Mouse (Mus musculus): ENCODE measurements around the gene Gm6217.
"Not testable (repeated sequence)": the region's sequence is repeated elsewhere in the genome, so short reads cannot be mapped to it uniquely, and the experiment has no call there.

Gm6217 gene

DNA sequence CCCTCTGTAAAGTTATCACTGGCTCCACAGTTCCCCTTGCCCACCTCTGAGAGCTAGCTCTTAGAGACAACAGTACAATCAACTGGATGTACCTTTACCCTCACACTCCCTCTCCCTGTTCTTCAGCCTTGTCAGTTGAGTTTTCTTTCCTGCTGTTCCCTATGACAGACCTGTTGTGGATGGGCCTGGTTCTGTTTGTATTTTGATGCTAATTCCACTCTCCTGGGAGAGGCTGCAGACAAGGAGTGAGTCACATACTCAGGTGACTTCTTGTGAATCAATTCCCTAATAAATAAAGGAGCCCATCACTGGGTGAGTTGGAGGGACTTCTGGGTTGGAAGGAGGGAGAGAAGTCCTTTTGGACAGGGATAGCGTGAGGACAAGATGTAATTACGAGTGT is 17.4 kb upstream of the Gm6217 start:
- TF ChIP-seq CTCF (conservative IDR thresholded peaks at IDR 0.05; ENCODE audit: low read length) = no peak
- H3K36me3 ChIP-seq (ENCODE audit: insufficient read depth, low read length) = no peaks in the 10 kb centered on the region
- H3K27me3 ChIP-seq (ENCODE audit: insufficient read depth, low read length) = no peaks in the 10 kb centered on the region
- no peak overlapping the region for H3K4me3 ChIP-seq (replicated peaks; ENCODE audit: low read length)
- H3K9me3 ChIP-seq (ENCODE audit: low read length) = no peaks in the 10 kb centered on the region
- H3K4me1 ChIP-seq (replicated peaks; ENCODE audit: low read depth, low read length) = peaks cover 17% of the 10 kb centered on the region

DNA sequence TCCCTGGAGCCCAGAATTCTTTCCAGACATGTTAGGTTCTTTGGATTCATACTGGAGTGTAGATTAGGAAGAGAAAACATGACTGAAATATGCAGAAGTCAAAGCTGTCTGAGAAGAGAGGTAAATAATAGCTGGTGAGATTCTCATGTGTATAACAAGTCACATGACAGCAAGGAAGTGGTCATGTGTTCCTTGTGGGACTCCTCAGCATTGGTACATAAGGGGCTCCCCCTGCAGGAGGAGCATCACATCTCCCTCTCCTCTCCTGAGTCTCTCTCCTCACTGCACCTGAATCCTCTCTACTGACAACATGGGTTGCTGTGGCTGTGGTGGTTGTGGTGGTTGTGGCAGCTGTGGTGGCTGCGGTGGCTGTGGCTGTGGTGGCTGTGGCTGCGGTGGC is 14.8 kb upstream of the Gm6217 start:
- H3K4me3 ChIP-seq (replicated peaks; ENCODE audit: low read length); H3K36me3 ChIP-seq (ENCODE audit: insufficient read depth, low read length); H3K27me3 ChIP-seq (ENCODE audit: insufficient read depth, low read length): not testable (repeated sequence)
- H3K9me3 ChIP-seq (ENCODE audit: low read length) = peaks cover 13% of the 10 kb centered on the region
- H3K4me1 ChIP-seq (replicated peaks; ENCODE audit: low read depth, low read length) = peaks cover 17% of the 10 kb centered on the region

DNA sequence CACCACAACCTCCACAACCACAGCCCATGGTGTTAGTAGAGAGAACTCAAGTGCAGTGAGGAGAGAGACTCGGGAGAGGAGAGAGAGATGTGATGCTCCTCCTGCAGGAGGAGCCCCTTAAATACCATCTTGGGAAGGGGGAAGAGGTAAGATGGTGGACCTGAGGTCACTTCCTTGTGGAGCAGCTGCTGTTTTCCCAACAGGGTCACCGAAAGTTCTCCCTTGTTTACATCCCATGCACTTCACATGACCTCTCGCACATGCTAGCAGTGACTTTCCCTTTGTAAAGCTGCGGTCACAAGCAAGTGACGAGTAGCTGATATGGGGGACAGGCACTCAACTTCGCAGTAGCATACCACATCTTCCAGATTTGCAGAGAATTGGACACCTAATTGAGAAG is 12.1 kb upstream of the Gm6217 start, which contains the start of gene A030003K21Rik:
Gene A030003K21Rik (minus strand): TSS at position 94 of the 400 bp plus-strand sequence.
- not testable (repeated sequence) for H3K36me3 ChIP-seq (ENCODE audit: insufficient read depth, low read length); H3K27me3 ChIP-seq (ENCODE audit: insufficient read depth, low read length)

DNA sequence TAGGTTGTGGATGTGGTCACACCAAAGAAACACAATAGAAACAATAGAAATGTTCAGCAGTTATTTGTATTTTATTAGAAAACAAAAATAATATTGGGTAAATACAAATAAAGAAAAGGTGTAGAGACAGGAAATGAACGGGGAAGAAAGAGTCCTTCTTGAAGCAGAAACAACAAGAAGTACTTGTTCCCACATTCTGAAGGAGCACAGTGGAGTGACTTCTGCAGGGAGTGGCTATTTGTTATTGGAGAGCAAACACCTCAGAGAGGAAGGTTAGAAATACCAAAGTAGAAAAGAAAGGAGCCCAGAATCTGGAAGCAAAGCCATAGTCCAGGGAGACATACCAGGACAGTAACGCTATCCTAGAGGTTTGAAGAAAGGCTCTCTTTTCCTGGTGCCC is 11.3 kb upstream of the Gm6217 start:
- not testable (repeated sequence) for H3K36me3 ChIP-seq (ENCODE audit: insufficient read depth, low read length); H3K4me1 ChIP-seq (replicated peaks; ENCODE audit: low read depth, low read length); H3K27me3 ChIP-seq (ENCODE audit: insufficient read depth, low read length); H3K4me3 ChIP-seq (replicated peaks; ENCODE audit: low read length)
- peaks cover 48% of the 10 kb centered on the region for H3K9me3 ChIP-seq (ENCODE audit: low read length)

More for the DNA sequence above, 12.1 kb upstream of the Gm6217 start, which contains the start of gene A030003K21Rik:
- H3K4me3 ChIP-seq (replicated peaks; ENCODE audit: low read length); H3K4me1 ChIP-seq (replicated peaks; ENCODE audit: low read depth, low read length): not testable (repeated sequence)
- H3K9me3 ChIP-seq (ENCODE audit: low read length) = peaks cover 41% of the 10 kb centered on the region

DNA sequence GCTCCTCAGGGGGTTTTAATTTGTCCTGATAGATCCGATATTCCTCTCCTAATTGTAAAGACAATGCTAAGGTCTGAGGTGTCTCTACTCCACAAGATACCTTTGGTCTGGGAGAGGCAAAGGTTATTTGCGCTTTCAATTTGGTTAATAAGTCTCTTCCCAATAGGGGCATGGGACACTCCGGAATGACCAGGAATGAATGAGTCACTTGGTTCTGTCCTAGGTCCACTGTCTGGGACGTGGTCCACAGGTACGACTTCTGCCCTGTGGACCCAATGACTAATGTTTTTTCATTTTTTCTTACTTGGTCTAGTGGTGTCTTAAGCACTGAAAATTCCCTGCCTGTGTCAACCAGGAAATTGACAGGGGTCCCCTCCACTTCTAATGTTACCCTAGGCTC is 7.5 kb upstream of the Gm6217 start:
- Histone ChIP-seq H3K36me3 (ENCODE audit: insufficient read depth, low read length) (no peaks in the 10 kb centered on the region), H3K4me1 (replicated peaks; ENCODE audit: low read depth, low read length) (no peaks in the 10 kb centered on the region), H3K4me3 (replicated peaks; ENCODE audit: low read length) (no peak overlapping the region), H3K9me3 (ENCODE audit: low read length) (peaks cover 86% of the 10 kb centered on the region), H3K27me3 (ENCODE audit: insufficient read depth, low read length) (no peaks in the 10 kb centered on the region)
- TF ChIP-seq NANOG (IDR thresholded peaks at IDR 0.05; ENCODE audit: borderline replicate concordance, low read length) (no peak), CTCF (conservative IDR thresholded peaks at IDR 0.05; ENCODE audit: low read length) (no peak)

DNA sequence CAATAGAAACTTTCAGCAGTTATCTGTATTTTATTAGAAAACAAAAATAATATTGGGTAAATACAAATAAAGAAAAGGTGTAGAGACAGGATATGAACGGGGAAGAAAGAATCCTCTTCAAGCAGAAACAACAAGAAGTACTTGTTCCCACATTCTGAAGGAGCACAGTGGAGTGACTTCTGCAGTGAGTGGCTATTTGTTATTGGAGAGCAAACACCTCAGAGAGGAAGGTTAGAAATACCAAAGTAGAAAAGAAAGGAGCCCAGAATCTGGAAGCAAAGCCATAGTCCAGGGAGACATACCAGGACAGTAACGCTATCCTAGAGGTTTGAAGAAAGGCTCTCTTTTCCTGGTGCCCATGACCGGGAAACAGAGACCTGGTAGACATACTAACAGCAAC is 641 bp downstream of the Gm6217 start:
- H3K9me3 ChIP-seq (ENCODE audit: low read length) = peaks cover 34% of the 10 kb centered on the region
- H3K4me3 ChIP-seq (replicated peaks; ENCODE audit: low read length); H3K4me1 ChIP-seq (replicated peaks; ENCODE audit: low read depth, low read length); H3K27me3 ChIP-seq (ENCODE audit: insufficient read depth, low read length); H3K36me3 ChIP-seq (ENCODE audit: insufficient read depth, low read length): not testable (repeated sequence)

DNA sequence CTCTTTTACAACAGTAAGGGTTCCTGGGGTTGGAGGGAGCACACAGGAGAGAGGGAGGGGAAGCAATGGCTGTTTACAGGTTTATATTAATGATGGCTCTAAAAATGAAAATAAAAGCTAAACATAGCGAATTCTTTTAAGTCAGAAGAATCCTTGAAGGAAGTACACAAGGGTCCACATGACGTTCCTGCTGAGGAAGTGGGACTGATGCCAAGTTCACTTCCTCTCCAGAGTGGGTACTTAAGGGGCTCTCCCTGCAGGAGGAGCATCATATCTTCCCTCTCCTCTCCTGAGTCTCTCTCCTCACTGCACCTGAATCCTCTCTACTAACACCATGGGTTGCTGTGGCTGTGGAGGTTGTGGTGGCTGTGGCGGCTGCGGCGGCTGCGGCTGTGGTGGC is 6.5 kb downstream of the Gm6217 start, which contains the start of gene A030014E15Rik:
Gene A030014E15Rik (plus strand): TSS at position 268 of the 400 bp plus-strand sequence.
- Histone ChIP-seq H3K4me1 (replicated peaks; ENCODE audit: low read depth, low read length) (no peaks in the 10 kb centered on the region), H3K4me3 (replicated peaks; ENCODE audit: low read length) (peak within 1 kb of the TSS; percentile 41), H3K36me3 (ENCODE audit: insufficient read depth, low read length) (no peaks in the 10 kb centered on the region), H3K27me3 (ENCODE audit: insufficient read depth, low read length) (no peaks in the 10 kb centered on the region), H3K9me3 (ENCODE audit: low read length) (no peaks in the 10 kb centered on the region)
- TF ChIP-seq CTCF (conservative IDR thresholded peaks at IDR 0.05; ENCODE audit: low read length) (no peak), NANOG (IDR thresholded peaks at IDR 0.05; ENCODE audit: borderline replicate concordance, low read length) (no peak), POU5F1 (IDR thresholded peaks at IDR 0.05; ENCODE audit: borderline replicate concordance, low read length) (no peak)

DNA sequence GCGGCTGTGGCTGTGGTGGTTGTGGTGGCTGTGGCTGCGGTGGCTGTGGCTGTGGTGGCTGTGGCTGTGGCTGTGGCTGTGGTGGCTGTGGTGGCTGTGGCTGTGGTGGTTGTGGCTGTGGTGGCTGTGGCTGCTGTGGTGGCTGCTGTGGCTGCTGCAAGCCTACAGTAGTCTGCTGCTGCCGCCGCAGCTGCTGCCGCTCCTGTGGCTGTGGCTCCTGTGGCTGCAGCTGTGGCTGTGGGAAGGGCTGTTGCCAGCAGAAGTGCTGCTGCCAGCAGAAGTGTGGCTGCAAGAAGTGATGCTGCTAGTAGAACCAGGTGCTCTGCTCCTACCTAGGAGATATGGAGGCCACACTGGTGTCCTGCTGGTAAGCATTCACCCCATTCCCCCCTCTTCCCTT is 17.8 kb downstream of the Gm6217 start:
- not testable (repeated sequence) for H3K4me3 ChIP-seq (replicated peaks; ENCODE audit: low read length); H3K9me3 ChIP-seq (ENCODE audit: low read length); H3K36me3 ChIP-seq (ENCODE audit: insufficient read depth, low read length); H3K4me1 ChIP-seq (replicated peaks; ENCODE audit: low read depth, low read length); H3K27me3 ChIP-seq (ENCODE audit: insufficient read depth, low read length)

DNA sequence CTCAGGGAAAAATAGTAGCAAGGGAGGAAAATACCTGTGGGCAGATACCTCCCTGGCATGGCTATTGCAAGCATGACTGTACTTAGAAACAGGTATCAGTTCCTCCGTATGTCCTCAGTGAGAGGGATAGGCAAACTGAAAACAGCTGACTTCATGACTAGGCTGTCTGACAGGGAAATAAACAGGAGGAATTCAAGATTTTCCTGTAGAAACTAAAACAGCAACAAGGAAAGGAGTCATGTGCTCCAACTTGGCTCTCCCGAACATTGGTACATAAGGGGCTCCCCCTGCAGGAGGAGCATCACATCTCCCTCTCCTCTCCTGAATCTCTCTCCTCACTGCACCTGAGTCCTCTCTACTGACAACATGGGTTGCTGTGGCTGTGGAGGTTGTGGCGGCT is 18.2 kb downstream of the Gm6217 start, which contains the start of gene A030005L19Rik:
Gene A030005L19Rik (plus strand): TSS at position 301 of the 400 bp plus-strand sequence.
- Histone ChIP-seq H3K27me3 (ENCODE audit: insufficient read depth, low read length) (no peaks in the 10 kb centered on the region), H3K4me3 (replicated peaks; ENCODE audit: low read length) (no peak within 1 kb of the TSS), H3K36me3 (ENCODE audit: insufficient read depth, low read length) (no peaks in the 10 kb centered on the region; the same call in 1 of the 2 replicates), H3K9me3 (ENCODE audit: low read length) (no peaks in the 10 kb centered on the region), H3K4me1 (replicated peaks; ENCODE audit: low read depth, low read length) (no peaks in the 10 kb centered on the region)
- TF ChIP-seq NANOG (IDR thresholded peaks at IDR 0.05; ENCODE audit: borderline replicate concordance, low read length) (no peak), CTCF (conservative IDR thresholded peaks at IDR 0.05; ENCODE audit: low read length) (no peak), POU5F1 (IDR thresholded peaks at IDR 0.05; ENCODE audit: borderline replicate concordance, low read length) (no peak)

DNA sequence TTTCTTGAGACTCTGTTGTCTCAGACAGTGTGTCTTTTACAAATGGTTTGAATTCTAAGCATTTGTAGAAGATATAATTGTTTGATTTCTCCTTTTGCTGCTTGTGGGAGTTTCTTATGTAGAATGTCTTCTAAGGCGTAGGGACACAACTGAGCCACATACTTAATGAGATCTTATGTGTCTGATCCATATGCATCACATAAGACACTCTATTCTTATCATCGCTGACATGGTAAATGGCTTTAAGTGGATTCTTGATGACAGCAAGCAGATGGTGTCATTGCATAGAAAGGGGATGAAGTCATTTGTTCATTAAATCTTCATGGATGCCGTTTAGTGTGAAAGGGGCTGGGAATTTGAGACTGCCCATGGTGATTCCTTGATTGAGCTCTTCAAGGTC is 25.3 kb downstream of the Gm6217 start:
- no peak for TF ChIP-seq NANOG (IDR thresholded peaks at IDR 0.05; ENCODE audit: borderline replicate concordance, low read length)
- no peak for TF ChIP-seq POU5F1 (IDR thresholded peaks at IDR 0.05; ENCODE audit: borderline replicate concordance, low read length)
- no peak for TF ChIP-seq CTCF (conservative IDR thresholded peaks at IDR 0.05; ENCODE audit: low read length)
- Histone ChIP-seq H3K4me1 (replicated peaks; ENCODE audit: low read depth, low read length) (no peaks in the 10 kb centered on the region), H3K36me3 (ENCODE audit: insufficient read depth, low read length) (peaks cover 34% of the 10 kb centered on the region), H3K9me3 (ENCODE audit: low read length) (no peaks in the 10 kb centered on the region), H3K27me3 (ENCODE audit: insufficient read depth, low read length) (no peaks in the 10 kb centered on the region), H3K4me3 (replicated peaks; ENCODE audit: low read length) (no peak overlapping the region)
